Mouse (Mus musculus): ENCODE data around the gene Parp2.
"Not testable (repeated sequence)": the region's sequence is repeated elsewhere in the genome, so short reads cannot be mapped to it uniquely, and the experiment has no call there.

Gene Parp2

GRCm38 (mm10) chr14:50807487-50808072 is at the start of gene Parp2, which contains the start of gene Ccnb1ip1:
TSS of gene Parp2 (plus strand) at chr14:50807841.
TSS of gene Ccnb1ip1 (minus strand) at chr14:50807732.
- peak; percentile 97 for DNase-seq (ENCODE audit: low read depth, low spot score)

- DNase-seq (ENCODE audit: low read depth, low spot score) = no peak
These were observed 49.1 kb upstream of the Parp2 start for GRCm38 (mm10) chr14:50758416-50759085.

- DNase-seq (ENCODE audit: low read depth, low spot score) = peak; percentile 15
These were observed 41.9 kb upstream of the Parp2 start for GRCm38 (mm10) chr14:50765736-50766135.

- DNase-seq (ENCODE audit: low read depth, low spot score) = peak; percentile 61
These were observed 36.3 kb upstream of the Parp2 start for GRCm38 (mm10) chr14:50771342-50771741.

GRCm38 (mm10) chr14:50782166-50782565 is 25.5 kb upstream of the Parp2 start:
- DNase-seq (ENCODE audit: low read depth, low spot score) = peak; percentile 92

GRCm38 (mm10) chr14:50784391-50785250 is 23.0 kb upstream of the Parp2 start:
- no peak for DNase-seq (ENCODE audit: low read depth, low spot score)

GRCm38 (mm10) chr14:50785251-50785637 is 22.4 kb upstream of the Parp2 start, which contains the start of gene Ttc5:
TSS of gene Ttc5 (minus strand) at chr14:50785519.
- peak; percentile 94 for DNase-seq (ENCODE audit: low read depth, low spot score)

GRCm38 (mm10) chr14:50788157-50788556 is 19.5 kb upstream of the Parp2 start:
- no peak for DNase-seq (ENCODE audit: low read depth, low spot score)

- DNase-seq (ENCODE audit: low read depth, low spot score) = peak; percentile 83
These were observed 12.2 kb upstream of the Parp2 start for GRCm38 (mm10) chr14:50795261-50795935.

- no peak for DNase-seq (ENCODE audit: low read depth, low spot score)
These were observed 11.7 kb upstream of the Parp2 start for GRCm38 (mm10) chr14:50795965-50796364.

GRCm38 (mm10) chr14:50796464-50796863 is 11.2 kb upstream of the Parp2 start:
- peak; percentile 56 for DNase-seq (ENCODE audit: low read depth, low spot score)

GRCm38 (mm10) chr14:50798512-50798911 is 9.1 kb upstream of the Parp2 start:
- DNase-seq (ENCODE audit: low read depth, low spot score) = peak; percentile 71

- peak; percentile 75 for DNase-seq (ENCODE audit: low read depth, low spot score)
These were observed 8.0 kb upstream of the Parp2 start for GRCm38 (mm10) chr14:50799502-50800259.

- peak; percentile 68 for DNase-seq (ENCODE audit: low read depth, low spot score)
These were observed 5.2 kb upstream of the Parp2 start for GRCm38 (mm10) chr14:50802441-50802840.

GRCm38 (mm10) chr14:50802843-50803562 is 4.6 kb upstream of the Parp2 start:
- DNase-seq (ENCODE audit: low read depth, low spot score) = peak; percentile 78

GRCm38 (mm10) chr14:50804683-50805082 is 3.0 kb upstream of the Parp2 start:
- no peak for DNase-seq (ENCODE audit: low read depth, low spot score)

GRCm38 (mm10) chr14:50806469-50806868 is 1.2 kb upstream of the Parp2 start:
- DNase-seq (ENCODE audit: low read depth, low spot score) = not testable (repeated sequence)

- no peak for DNase-seq (ENCODE audit: low read depth, low spot score)
These were observed 5.4 kb downstream of the Parp2 start for GRCm38 (mm10) chr14:50813060-50813459.

GRCm38 (mm10) chr14:50823240-50823639 is 15.6 kb downstream of the Parp2 start:
- no peak for DNase-seq (ENCODE audit: low read depth, low spot score)

- DNase-seq (ENCODE audit: low read depth, low spot score) = no peak
These were observed 16.6 kb downstream of the Parp2 start for GRCm38 (mm10) chr14:50824219-50824618.

Measured in R1 (cell line).